Mouse (Mus musculus): ENCODE data around the gene Lime1. TPM values are rescaled to one million over a fixed set of nuclear protein-coding genes. Genes with fewer than 3 reads are reported as not detected.

Gene Lime1
- total RNA-seq, 1 experiment: 30.8 TPM

GRCm38 (mm10) chr2:181401497-181401896 lies 21.6 kb downstream of the Lime1 start:
- no peak for DNase-seq (ENCODE audit: low read depth, low spot score)
- no peak overlapping the region for H3K9ac ChIP-seq (ENCODE audit: insufficient read depth, low read depth, low read length, poor library complexity, severe bottlenecking)
- in situ Hi-C loops (cut with MboI; ENCODE audit: low sequenced_read_pairs in 2 of 2, unreplicated experiment in 2 of 2): no loop called here
- H3K36me3 ChIP-seq (ENCODE audit: control insufficient read depth, insufficient read depth, low read length, poor library complexity, severe bottlenecking): no peaks in the 10 kb centered on the region
- no peaks in the 10 kb centered on the region for H3K9me3 ChIP-seq (ENCODE audit: control insufficient read depth, insufficient read depth, low read depth, low read length)
- H3K4me3 ChIP-seq (ENCODE audit: insufficient read depth in 1 of 2, low read depth in 1 of 2, low read length in 2 of 2, poor library complexity in 1 of 2, severe bottlenecking in 1 of 2): no peak overlapping the region
- H3K4me1 ChIP-seq (ENCODE audit: control insufficient read depth in 2 of 2, insufficient read depth in 2 of 2, low read length in 2 of 2, poor library complexity in 1 of 2): no peaks in the 10 kb centered on the region; a peak in 1 of 4 replicates
- no peak overlapping the region for H3K27ac ChIP-seq (ENCODE audit: insufficient read depth, low read depth, low read length, poor library complexity, severe bottlenecking)
- TF ChIP-seq HCFC1 (IDR thresholded peaks at IDR 0.05; ENCODE audit: borderline replicate concordance, insufficient read depth, low read length) (no peak), MAFK (IDR thresholded peaks at IDR 0.05; ENCODE audit: insufficient read depth, low read depth, low read length) (no peak), CHD2 (IDR thresholded peaks at IDR 0.05; ENCODE audit: low read depth, low read length) (no peak), ZNF384 (IDR thresholded peaks at IDR 0.05; ENCODE audit: low read depth, low read length) (no peak)

GRCm38 (mm10) chr2:181403722-181404121 lies 23.8 kb downstream of the Lime1 start:
- Histone ChIP-seq H3K27ac (ENCODE audit: insufficient read depth, low read depth, low read length, poor library complexity, severe bottlenecking) (no peak overlapping the region), H3K9ac (ENCODE audit: insufficient read depth, low read depth, low read length, poor library complexity, severe bottlenecking) (no peak overlapping the region), H3K36me3 (ENCODE audit: control insufficient read depth, insufficient read depth, low read length, poor library complexity, severe bottlenecking) (no peaks in the 10 kb centered on the region), H3K4me3 (ENCODE audit: insufficient read depth in 1 of 2, low read depth in 1 of 2, low read length in 2 of 2, poor library complexity in 1 of 2, severe bottlenecking in 1 of 2) (no peak overlapping the region), H3K9me3 (ENCODE audit: control insufficient read depth, insufficient read depth, low read depth, low read length) (no peaks in the 10 kb centered on the region), H3K4me1 (ENCODE audit: control insufficient read depth in 2 of 2, insufficient read depth in 2 of 2, low read length in 2 of 2, poor library complexity in 1 of 2) (peaks cover 0 to 2% of the 10 kb centered on the region in 2 experiments; a peak in 2 of 4 replicates)
- in situ Hi-C loops (cut with MboI; ENCODE audit: low sequenced_read_pairs in 2 of 2, unreplicated experiment in 2 of 2): no loop called here
- no peak for DNase-seq (ENCODE audit: low read depth, low spot score)
- TF ChIP-seq ZC3H11A (IDR thresholded peaks at IDR 0.05; ENCODE audit: borderline replicate concordance, low read depth, low read length) (no peak), HCFC1 (IDR thresholded peaks at IDR 0.05; ENCODE audit: borderline replicate concordance, insufficient read depth, low read length) (no peak), ZNF384 (IDR thresholded peaks at IDR 0.05; ENCODE audit: low read depth, low read length) (no peak), MAFK (IDR thresholded peaks at IDR 0.05; ENCODE audit: insufficient read depth, low read depth, low read length) (no peak), CHD2 (IDR thresholded peaks at IDR 0.05; ENCODE audit: low read depth, low read length) (no peak)

- TF ChIP-seq HCFC1 (IDR thresholded peaks at IDR 0.05; ENCODE audit: borderline replicate concordance, insufficient read depth, low read length) (no peak), ZC3H11A (IDR thresholded peaks at IDR 0.05; ENCODE audit: borderline replicate concordance, low read depth, low read length) (no peak), CHD2 (IDR thresholded peaks at IDR 0.05; ENCODE audit: low read depth, low read length) (no peak), ZNF384 (IDR thresholded peaks at IDR 0.05; ENCODE audit: low read depth, low read length) (no peak)
- H3K27ac ChIP-seq (ENCODE audit: insufficient read depth, low read depth, low read length, poor library complexity, severe bottlenecking): no peak overlapping the region
- no peak for DNase-seq (ENCODE audit: low read depth, low spot score)
- no peaks in the 10 kb centered on the region for H3K36me3 ChIP-seq (ENCODE audit: control insufficient read depth, insufficient read depth, low read length, poor library complexity, severe bottlenecking)
- H3K9me3 ChIP-seq (ENCODE audit: control insufficient read depth, insufficient read depth, low read depth, low read length): no peaks in the 10 kb centered on the region
- H3K4me1 ChIP-seq (ENCODE audit: control insufficient read depth in 2 of 2, insufficient read depth in 2 of 2, low read length in 2 of 2, poor library complexity in 1 of 2): peaks cover 0 to 7% of the 10 kb centered on the region in 2 experiments; a peak in 2 of 4 replicates
- no peak overlapping the region for H3K4me3 ChIP-seq (ENCODE audit: insufficient read depth in 1 of 2, low read depth in 1 of 2, low read length in 2 of 2, poor library complexity in 1 of 2, severe bottlenecking in 1 of 2)
- H3K9ac ChIP-seq (ENCODE audit: insufficient read depth, low read depth, low read length, poor library complexity, severe bottlenecking): no peak overlapping the region
- in situ Hi-C loops (cut with MboI; ENCODE audit: low sequenced_read_pairs in 2 of 2, unreplicated experiment in 2 of 2): no loop called here
These were observed 29.8 kb downstream of the Lime1 start for GRCm38 (mm10) chr2:181409643-181410042.

DNA sequence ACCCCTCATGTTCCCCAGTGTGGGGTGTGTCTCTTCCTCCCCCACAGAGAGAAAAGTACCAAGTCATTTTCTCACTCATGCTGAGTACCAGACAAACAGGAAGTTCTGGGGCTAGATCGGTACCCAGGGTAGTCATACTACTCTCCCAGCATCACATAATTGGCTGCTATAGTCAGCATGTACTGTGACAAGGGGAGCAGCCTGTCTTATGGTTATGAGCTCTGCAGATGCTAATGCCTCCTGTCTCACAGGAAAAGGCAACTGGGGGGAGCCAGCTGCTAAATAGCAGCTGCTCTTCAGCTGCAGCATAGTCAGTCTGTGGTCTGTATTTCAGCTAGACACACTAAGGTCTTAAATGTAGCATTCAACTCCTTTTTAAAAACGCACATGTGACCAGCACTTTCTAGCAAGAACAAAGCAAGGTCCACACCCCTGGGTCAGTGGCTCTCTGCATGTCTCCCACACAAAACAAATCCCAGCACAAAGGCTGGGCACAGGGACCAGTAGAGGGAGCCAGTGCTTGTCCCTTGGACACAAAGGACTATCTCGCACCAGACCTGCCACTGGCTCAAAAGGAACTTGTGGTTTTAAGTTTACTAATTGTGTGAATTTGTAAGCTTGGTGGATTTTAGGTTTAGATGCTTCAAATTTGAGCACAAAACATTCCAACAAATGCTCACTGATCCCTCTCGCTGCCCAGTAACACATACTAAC lies 31.0 kb downstream of the Lime1 start:
- no peak overlapping the region for H3K9ac ChIP-seq (ENCODE audit: insufficient read depth, low read depth, low read length, poor library complexity, severe bottlenecking)
- no peaks in the 10 kb centered on the region for H3K36me3 ChIP-seq (ENCODE audit: control insufficient read depth, insufficient read depth, low read length, poor library complexity, severe bottlenecking)
- TF ChIP-seq MAFK (IDR thresholded peaks at IDR 0.05; ENCODE audit: insufficient read depth, low read depth, low read length) (no peak), ZC3H11A (IDR thresholded peaks at IDR 0.05; ENCODE audit: borderline replicate concordance, low read depth, low read length) (no peak), HCFC1 (IDR thresholded peaks at IDR 0.05; ENCODE audit: borderline replicate concordance, insufficient read depth, low read length) (no peak), CHD2 (IDR thresholded peaks at IDR 0.05; ENCODE audit: low read depth, low read length) (no peak), ZNF384 (IDR thresholded peaks at IDR 0.05; ENCODE audit: low read depth, low read length) (no peak)
- in situ Hi-C loops (cut with MboI; ENCODE audit: low sequenced_read_pairs in 2 of 2, unreplicated experiment in 2 of 2): no loop called here
- H3K4me1 ChIP-seq (ENCODE audit: control insufficient read depth in 2 of 2, insufficient read depth in 2 of 2, low read length in 2 of 2, poor library complexity in 1 of 2): peaks cover 0 to 7% of the 10 kb centered on the region in 2 experiments; a peak in 2 of 4 replicates
- H3K9me3 ChIP-seq (ENCODE audit: control insufficient read depth, insufficient read depth, low read depth, low read length): no peaks in the 10 kb centered on the region
- H3K27ac ChIP-seq (ENCODE audit: insufficient read depth, low read depth, low read length, poor library complexity, severe bottlenecking): no peak overlapping the region
- H3K4me3 ChIP-seq (ENCODE audit: insufficient read depth in 1 of 2, low read depth in 1 of 2, low read length in 2 of 2, poor library complexity in 1 of 2, severe bottlenecking in 1 of 2): no peak overlapping the region
- peak; percentile 34 for DNase-seq (ENCODE audit: low read depth, low spot score)

Data from ES-E14 (cell line).